Mouse (Mus musculus): ENCODE data around the gene Fbxo9. TPM values are rescaled to one million over a fixed set of nuclear protein-coding genes. Genes with fewer than 3 reads are reported as not detected.
A peak's percentile ranks its signal among the peaks of the same experiment; 100 is the strongest.

Gene Fbxo9
- polyA plus RNA-seq, 1 experiment from 2014 or later: 53.7 TPM

DNA sequence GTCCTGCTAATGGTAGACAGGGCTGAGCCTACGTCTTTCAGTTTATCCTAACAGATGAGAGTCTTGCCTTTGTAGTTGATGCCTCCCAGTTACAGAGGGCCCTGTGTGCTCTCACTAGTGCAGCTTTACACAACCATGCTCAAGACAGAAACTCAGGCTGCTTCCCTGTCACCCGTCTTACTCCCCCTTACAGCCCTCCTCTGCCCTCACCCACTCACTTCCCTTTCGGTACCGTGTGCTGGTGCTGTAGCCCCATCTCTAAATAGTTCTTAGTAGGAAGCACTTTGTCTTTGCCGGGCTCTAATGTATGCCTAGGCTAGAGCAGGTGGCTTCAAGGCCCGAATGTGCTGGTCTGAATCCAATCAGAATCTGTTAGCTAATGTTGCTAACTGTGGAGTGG, 15.4 kb upstream of the Fbxo9 start:
- no peak overlapping the region for H3K4me2 ChIP-seq
- H3K9ac ChIP-seq: no peak overlapping the region
- no peak for ATAC-seq (ENCODE audit: low FRiP score)
- peaks cover 35% of the 10 kb centered on the region for H3K4me1 ChIP-seq (replicated peaks)
- H3K9me3 ChIP-seq: no peaks in the 10 kb centered on the region
- no peak overlapping the region for H3K4me3 ChIP-seq
- no peak overlapping the region for H3K27ac ChIP-seq
- H3K27me3 ChIP-seq: no peaks in the 10 kb centered on the region
- WGBS: 84% methylated on average over 6 of the region's 6 CpGs
- H3K36me3 ChIP-seq: peaks cover 23% of the 10 kb centered on the region

DNA sequence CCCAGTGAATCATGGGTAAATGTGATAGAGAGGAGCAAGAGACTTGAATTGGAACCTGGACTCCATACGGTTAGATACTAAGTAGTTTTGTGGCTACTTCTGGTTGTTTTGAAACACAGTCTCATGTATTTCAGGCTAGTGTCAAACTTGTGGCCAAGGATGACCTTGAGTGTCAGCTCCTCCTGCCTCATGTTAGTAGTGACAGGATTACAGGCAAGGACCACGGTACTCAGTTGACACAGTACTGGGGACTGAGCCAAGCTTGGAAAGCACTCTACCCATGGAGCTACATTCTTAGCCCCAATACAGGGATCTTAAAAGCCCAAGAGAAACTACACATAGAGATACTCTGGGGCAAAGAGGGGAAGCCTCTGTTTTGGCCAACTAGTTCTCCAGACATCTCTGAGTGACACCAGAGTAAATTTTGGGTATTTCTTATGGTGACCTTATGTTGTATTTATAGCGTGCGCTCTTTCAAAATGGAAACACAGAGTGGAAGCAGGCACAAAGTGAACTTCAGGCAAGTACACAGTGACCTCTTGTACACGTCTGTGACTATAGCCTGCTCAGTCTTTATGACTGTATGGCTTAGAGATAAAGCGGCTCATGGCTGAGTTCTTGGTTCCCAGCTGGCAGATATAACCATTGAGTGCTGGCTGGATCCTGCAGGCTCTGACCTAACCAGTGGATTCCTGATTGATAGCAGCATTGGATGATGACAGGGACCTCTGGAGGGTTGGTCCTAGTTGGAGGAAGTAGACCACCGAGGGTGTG, 14.3 kb upstream of the Fbxo9 start:
- no peak overlapping the region for H3K4me3 ChIP-seq
- H3K9me3 ChIP-seq: no peaks in the 10 kb centered on the region
- peaks cover 35% of the 10 kb centered on the region for H3K4me1 ChIP-seq (replicated peaks)
- no peak for ATAC-seq (ENCODE audit: low FRiP score)
- no peak overlapping the region for H3K27ac ChIP-seq
- peaks cover 32% of the 10 kb centered on the region for H3K36me3 ChIP-seq
- WGBS: 93% methylated on average over 7 of the region's 7 CpGs
- H3K9ac ChIP-seq: no peak overlapping the region
- no peaks in the 10 kb centered on the region for H3K27me3 ChIP-seq
- no peak overlapping the region for H3K4me2 ChIP-seq

DNA sequence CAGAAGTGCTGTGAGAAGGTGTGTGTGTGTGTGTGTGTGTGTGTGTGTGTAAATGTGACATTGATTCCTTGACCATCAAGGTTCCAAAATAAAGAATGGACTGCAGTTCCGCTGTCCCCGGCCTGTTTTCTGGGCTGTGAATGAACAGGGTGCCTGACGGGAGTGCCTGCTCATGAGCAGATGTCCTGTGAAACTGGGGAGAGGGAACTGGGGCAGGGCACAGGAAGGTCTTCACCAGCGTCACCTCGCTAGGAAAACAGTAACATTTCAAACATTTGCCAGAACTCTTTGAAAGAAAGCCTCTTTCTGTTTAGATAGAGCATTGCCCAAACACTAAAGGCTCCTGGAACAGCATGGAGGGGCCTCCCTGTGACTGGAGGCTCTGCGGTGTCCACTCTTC, 13.1 kb upstream of the Fbxo9 start:
- no peak overlapping the region for H3K4me2 ChIP-seq
- no peaks in the 10 kb centered on the region for H3K9me3 ChIP-seq
- H3K9ac ChIP-seq: no peak overlapping the region
- WGBS: 77% methylated on average over 6 of the region's 6 CpGs
- no peak for ATAC-seq (ENCODE audit: low FRiP score)
- no peak overlapping the region for H3K4me3 ChIP-seq
- no peak overlapping the region for H3K27ac ChIP-seq
- H3K4me1 ChIP-seq (replicated peaks): peaks cover 26% of the 10 kb centered on the region
- peaks cover 32% of the 10 kb centered on the region for H3K36me3 ChIP-seq
- no peaks in the 10 kb centered on the region for H3K27me3 ChIP-seq

DNA sequence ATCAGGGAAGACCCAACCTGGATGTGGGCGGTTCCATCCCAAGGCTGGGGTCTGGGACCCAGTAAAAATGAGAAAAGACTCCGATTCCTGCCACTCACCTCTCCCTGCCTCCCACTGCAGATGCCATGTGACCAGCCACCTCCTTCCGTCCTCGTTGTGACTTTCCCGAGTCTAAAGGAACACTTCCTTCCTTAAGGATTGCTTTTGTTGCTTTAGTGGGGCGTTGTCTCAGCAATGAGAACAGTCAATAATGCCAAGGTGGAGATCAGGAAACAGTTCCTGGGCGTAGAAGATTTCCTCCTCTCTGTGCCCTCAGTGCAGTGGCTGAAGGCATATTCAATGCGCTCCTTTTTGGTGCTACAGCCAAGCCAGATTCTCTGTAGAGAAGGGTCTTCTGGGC, 12.5 kb upstream of the Fbxo9 start:
- 84% methylated on average over 8 of the region's 8 CpGs for WGBS

DNA sequence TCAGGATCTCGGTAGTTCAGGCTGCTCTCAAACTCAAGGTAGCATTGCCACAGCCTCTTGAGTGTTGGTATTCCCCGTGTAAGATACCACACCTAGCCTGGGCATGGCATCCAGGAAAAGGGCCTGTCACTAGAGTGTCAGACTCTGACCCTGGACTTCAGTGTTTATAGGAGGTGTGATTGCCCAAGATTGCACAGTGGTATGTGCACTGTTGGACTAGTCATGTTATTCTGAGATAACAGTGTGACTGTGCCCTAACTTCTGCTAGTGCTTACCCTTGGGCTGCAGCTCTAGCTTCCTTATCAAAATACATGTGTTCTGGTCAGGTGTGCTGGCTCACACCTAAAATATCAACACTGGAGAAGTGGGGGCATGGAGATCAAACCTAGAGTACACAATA, 8.8 kb upstream of the Fbxo9 start:
- no peak for ATAC-seq (ENCODE audit: low FRiP score)
- peaks cover 32% of the 10 kb centered on the region for H3K36me3 ChIP-seq
- H3K4me3 ChIP-seq: no peak overlapping the region
- H3K4me1 ChIP-seq (replicated peaks): peaks cover 22% of the 10 kb centered on the region
- H3K4me2 ChIP-seq: no peak overlapping the region
- H3K27me3 ChIP-seq: no peaks in the 10 kb centered on the region
- H3K27ac ChIP-seq: no peak overlapping the region
- H3K9ac ChIP-seq: no peak overlapping the region
- H3K9me3 ChIP-seq: no peaks in the 10 kb centered on the region
- WGBS: 100% methylated on average over 2 of the region's 2 CpGs

More for the DNA sequence above, 12.5 kb upstream of the Fbxo9 start:
- H3K4me3 ChIP-seq: no peak overlapping the region
- no peak overlapping the region for H3K27ac ChIP-seq
- no peaks in the 10 kb centered on the region for H3K27me3 ChIP-seq
- no peak for ATAC-seq (ENCODE audit: low FRiP score)
- peaks cover 37% of the 10 kb centered on the region for H3K36me3 ChIP-seq
- peaks cover 20% of the 10 kb centered on the region for H3K4me1 ChIP-seq (replicated peaks)
- no peaks in the 10 kb centered on the region for H3K9me3 ChIP-seq
- no peak overlapping the region for H3K4me2 ChIP-seq
- no peak overlapping the region for H3K9ac ChIP-seq

DNA sequence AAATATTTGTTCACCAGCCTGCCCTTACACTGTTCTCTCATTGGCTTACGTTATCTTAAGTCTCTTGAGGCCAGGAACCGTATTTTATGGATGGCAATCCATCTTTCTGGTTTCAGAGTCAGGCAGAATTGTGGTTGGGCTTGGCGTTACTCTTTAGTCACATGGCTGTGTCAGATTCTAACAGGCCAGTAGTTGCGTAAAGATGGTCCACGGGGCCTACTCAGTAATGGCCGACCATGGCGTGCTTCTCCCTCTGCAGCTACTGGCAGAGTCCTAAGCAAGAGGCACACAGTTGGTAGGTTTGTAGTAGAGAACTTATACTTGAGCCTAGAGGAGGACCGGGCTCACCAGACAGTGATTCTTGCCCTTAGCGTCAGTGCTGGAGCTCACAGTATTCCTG, 6.9 kb upstream of the Fbxo9 start:
- H3K9me3 ChIP-seq: no peaks in the 10 kb centered on the region
- WGBS: 88% methylated on average over 9 of the region's 9 CpGs
- H3K9ac ChIP-seq: no peak overlapping the region
- no peaks in the 10 kb centered on the region for H3K27me3 ChIP-seq
- H3K4me1 ChIP-seq (replicated peaks): peaks cover 22% of the 10 kb centered on the region
- peak overlapping the region; percentile 76 for H3K4me2 ChIP-seq
- no peak overlapping the region for H3K27ac ChIP-seq
- peaks cover 16% of the 10 kb centered on the region for H3K36me3 ChIP-seq
- no peak for ATAC-seq (ENCODE audit: low FRiP score)
- H3K4me3 ChIP-seq: no peak overlapping the region

DNA sequence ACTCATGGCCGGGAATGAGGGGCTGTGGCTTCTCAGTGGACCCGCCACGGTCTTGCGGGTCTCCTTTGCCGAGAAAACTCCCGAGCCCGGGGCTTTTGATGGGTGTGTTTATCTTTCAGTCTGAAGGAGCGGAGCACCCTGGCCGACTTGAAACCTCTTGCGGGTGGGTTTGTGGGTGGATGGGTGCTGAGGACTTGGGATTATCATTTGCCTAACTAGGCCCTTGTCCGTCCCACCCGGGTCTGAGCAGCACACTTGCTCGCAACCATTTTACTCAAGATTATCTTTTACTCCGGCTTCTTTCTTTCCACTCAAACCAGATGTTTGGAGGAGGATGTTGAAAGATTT, 4.6 kb upstream of the Fbxo9 start:
- Histone ChIP-seq H3K9ac (peak overlapping the region; percentile 87), H3K4me3 (peak overlapping the region; percentile 61), H3K27ac (peak overlapping the region; percentile 93), H3K27me3 (no peaks in the 10 kb centered on the region), H3K9me3 (no peaks in the 10 kb centered on the region), H3K36me3 (peaks cover 9% of the 10 kb centered on the region; the same call in 1 of the 2 replicates), H3K4me2 (peak overlapping the region; percentile 76), H3K4me1 (replicated peaks) (peaks cover 31% of the 10 kb centered on the region)
- peak; percentile 19; the same call in 1 of the 2 replicates for ATAC-seq (ENCODE audit: low FRiP score)
- WGBS: 2% methylated on average over 14 of the region's 14 CpGs

DNA sequence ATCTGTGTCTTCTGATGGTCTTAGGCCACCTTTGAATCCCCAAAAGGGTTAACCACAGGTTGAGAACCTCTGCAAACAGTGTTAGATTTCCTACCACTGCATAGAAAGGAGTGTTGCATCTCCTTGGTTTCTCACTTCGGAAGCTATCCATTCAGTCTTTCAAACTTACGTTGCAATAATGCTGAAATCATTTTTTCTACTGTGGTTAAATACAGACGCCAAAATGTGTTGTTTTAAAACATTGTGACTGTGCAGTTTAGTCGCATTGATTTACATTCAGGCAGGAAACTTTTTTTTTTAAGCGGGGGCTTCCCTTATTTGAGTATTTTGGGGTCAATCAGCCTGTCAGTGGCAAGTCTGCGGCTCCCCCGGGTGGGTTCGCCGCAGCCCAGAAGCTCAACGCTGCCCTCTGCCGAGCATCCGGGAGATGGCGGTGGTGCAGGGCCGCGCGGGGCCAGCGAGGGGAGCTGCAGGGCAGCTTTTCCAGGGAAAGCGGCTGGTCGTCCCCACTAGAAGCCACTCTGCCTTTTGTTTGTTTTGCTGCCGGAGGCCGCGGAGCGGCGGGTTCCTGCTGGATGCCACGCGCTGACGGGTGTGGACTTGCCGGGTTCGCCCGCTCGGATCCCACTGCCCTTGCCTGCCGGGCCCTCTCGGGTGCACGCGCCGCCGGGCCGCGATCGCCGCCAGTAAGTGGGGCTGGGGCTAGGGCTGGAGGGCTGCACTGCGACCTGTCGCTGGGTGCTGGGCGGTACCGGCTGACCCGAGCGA, 4.1 kb upstream of the Fbxo9 start:
- H3K4me3 ChIP-seq: peak overlapping the region; percentile 61
- 2% methylated on average over 47 of the region's 47 CpGs for WGBS

DNA sequence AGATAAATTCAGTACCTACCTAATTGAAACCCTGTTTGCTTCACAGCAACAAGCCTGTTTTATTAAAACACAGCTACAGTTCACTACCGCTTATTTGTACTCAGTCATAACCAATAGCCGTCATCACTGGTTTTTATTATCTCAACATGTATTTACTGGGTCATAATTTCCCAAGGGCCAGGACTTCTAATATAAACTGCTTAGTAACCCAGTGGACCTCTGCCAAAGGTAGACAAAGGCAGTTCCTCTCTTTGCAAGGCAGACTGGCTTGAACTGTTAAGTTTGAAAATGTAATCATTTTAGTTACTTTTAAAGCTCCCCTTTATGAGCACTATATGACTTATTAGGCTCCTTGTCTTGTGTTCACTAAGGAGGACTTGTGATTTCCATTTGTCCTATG, 2.6 kb upstream of the Fbxo9 start:
- Histone ChIP-seq H3K9me3 (no peaks in the 10 kb centered on the region), H3K4me3 (no peak overlapping the region), H3K36me3 (0 out of 2 replicates have a peak, but pooled peaks cover under 1% of the 10 kb centered on the region), H3K4me2 (no peak overlapping the region), H3K4me1 (replicated peaks) (peaks cover 46% of the 10 kb centered on the region), H3K27ac (no peak overlapping the region), H3K9ac (no peak overlapping the region), H3K27me3 (no peaks in the 10 kb centered on the region)
- WGBS: 94% methylated on average over 2 of the region's 2 CpGs
- ATAC-seq (ENCODE audit: low FRiP score): no peak

More for the DNA sequence above, 4.1 kb upstream of the Fbxo9 start:
- Histone ChIP-seq H3K36me3 (0 out of 2 replicates have a peak, but pooled peaks cover 4% of the 10 kb centered on the region), H3K4me1 (replicated peaks) (peaks cover 31% of the 10 kb centered on the region), H3K4me2 (peak overlapping the region; percentile 76), H3K9ac (peak overlapping the region; percentile 87), H3K27me3 (no peaks in the 10 kb centered on the region), H3K9me3 (no peaks in the 10 kb centered on the region), H3K27ac (peak overlapping the region; percentile 93)
- peak; percentile 77 for ATAC-seq (ENCODE audit: low FRiP score)

DNA sequence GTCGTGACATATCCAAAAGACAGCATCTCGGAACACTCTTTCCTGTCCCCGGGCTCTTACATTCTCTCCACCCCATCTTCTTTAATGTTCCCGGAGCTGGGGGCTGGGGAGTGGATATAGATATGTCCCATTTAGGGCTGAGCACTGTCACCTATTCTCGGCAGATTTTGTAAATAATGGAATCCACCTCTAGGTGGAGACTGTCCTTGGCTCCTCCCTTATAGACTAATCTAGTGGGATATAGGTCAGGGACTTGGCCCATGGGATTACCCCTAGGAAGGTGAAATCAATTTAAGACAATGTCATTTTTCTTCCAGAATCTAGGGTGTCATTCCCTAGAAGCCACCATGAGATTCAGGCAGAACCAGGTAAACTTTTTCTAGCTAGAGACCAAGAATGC, 791 bp upstream of the Fbxo9 start:
- Histone ChIP-seq H3K4me1 (replicated peaks) (peaks cover 36% of the 10 kb centered on the region), H3K9me3 (no peaks in the 10 kb centered on the region), H3K36me3 (peaks cover 3% of the 10 kb centered on the region; the same call in 1 of the 2 replicates), H3K27ac (no peak overlapping the region), H3K9ac (no peak overlapping the region), H3K4me3 (peak overlapping the region; percentile 91), H3K4me2 (peak overlapping the region; percentile 93), H3K27me3 (no peaks in the 10 kb centered on the region)
- WGBS: 51% methylated on average over 5 of the region's 5 CpGs
- no peak for ATAC-seq (ENCODE audit: low FRiP score)

DNA sequence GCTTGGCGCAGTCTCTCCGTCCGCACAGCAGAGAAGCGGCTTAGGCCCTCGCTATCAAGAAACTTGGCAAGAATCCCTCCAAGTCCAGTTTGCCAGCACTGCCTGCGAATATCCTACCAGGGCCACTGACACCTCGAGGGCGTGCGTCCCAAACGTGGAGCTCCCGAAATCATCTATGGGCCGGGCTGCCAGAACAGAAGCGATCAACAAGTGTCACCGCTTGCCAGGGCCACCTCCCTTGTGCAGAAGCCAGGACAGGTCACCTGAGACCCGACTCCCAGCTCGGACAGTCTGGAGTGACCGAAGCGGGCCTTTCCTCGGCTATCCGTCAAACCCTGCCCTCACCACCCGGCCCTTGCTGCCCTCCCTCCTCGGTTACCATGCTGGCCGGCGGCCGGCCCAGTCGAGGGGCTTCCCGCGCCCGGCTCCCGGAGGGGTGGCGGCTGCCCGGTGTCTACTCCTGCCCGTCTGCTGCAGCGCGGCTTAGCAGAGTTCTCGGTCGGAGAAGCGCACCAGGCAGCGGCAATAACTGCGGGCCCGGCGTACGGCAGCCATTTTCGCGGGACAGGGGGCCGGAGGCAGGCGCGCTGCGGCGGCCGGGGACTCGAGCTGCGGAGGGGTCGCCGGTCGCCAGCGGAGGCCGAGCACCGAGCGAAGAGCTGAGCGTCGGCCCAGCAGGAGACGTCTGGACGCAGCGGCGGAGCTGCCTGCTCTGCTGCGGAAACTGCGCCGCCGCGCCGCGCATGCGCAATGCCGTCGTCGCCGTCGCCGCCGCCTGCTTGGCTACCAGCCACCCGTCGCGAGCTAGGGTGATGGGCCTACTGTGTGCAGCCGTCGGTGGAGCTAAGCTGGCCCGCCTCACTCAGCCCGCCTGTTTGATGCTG, 711 bp downstream of the Fbxo9 start:
- Histone ChIP-seq H3K27me3 (no peaks in the 10 kb centered on the region), H3K27ac (peak overlapping the region; percentile 93), H3K4me2 (peak overlapping the region; percentile 93), H3K36me3 (peaks cover 6% of the 10 kb centered on the region; the same call in 1 of the 2 replicates), H3K9me3 (no peaks in the 10 kb centered on the region), H3K4me3 (peak overlapping the region; percentile 91), H3K4me1 (replicated peaks) (peaks cover 27% of the 10 kb centered on the region), H3K9ac (peak overlapping the region; percentile 92)
- under 1% methylated on average over 88 of the region's 88 CpGs for WGBS
- peak; percentile 87 for ATAC-seq (ENCODE audit: low FRiP score)

DNA sequence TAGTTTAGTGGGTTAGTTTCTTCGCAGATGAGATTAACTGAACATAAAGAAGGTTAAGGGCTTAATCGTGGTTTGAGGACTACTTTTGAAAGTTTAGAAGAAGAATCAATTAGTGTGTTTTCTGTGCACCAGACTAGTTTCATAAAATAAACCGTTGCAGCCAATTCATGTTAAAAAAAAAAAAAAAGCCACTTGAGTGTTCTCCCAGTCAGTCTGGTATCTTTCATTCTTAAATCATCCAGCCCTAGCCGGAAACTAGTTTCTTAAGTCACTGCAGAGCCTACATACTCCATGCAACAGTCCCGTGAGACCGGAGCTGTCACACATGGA, 1.3 kb downstream of the Fbxo9 start:
- H3K27me3 ChIP-seq: no peaks in the 10 kb centered on the region
- H3K4me3 ChIP-seq: peak overlapping the region; percentile 91
- H3K9ac ChIP-seq: peak overlapping the region; percentile 92
- peaks cover 27% of the 10 kb centered on the region for H3K4me1 ChIP-seq (replicated peaks)
- peak overlapping the region; percentile 93 for H3K4me2 ChIP-seq
- H3K27ac ChIP-seq: peak overlapping the region; percentile 93
- H3K36me3 ChIP-seq: peaks cover 7% of the 10 kb centered on the region; the same call in 1 of the 2 replicates
- 30% methylated on average over 6 of the region's 6 CpGs for WGBS
- no peaks in the 10 kb centered on the region for H3K9me3 ChIP-seq
- ATAC-seq (ENCODE audit: low FRiP score): no peak

Data from hindbrain, embryonic 13.5 days (tissue).